Mouse (Mus musculus) neural tube, embryonic 11.5 days (tissue): ENCODE results near the gene Aifm1. TPM values are rescaled to one million over a fixed set of nuclear protein-coding genes. Genes with fewer than 3 reads are reported as not detected.
A peak's percentile ranks its signal among the peaks of the same experiment; 100 is the strongest.

Experiments used
- ATAC-seq: fragments of 200-750 bp; cut with Nextera tagmentation; 2 replicates; pipeline ENCODE4 v1.8.0; 2017; ENCODE audit warnings: moderate number of reproducible peaks, mild to moderate bottlenecking, moderate TSS enrichment, moderate library complexity; ENCODE audit not compliant: insufficient read depth, low FRiP score, low TSS enrichment
- DNase-seq: peaks from one replicate; pipeline ENCODE4 v3.0.0-alpha.2; 2015; ENCODE audit warnings: low spot score
- H3K27ac ChIP-seq: fragments of 300-500 bp; sonication (generic); 2 replicates; pipeline ENCODE4 v1.5.1; 2014; ENCODE audit warnings: low read depth, mild to moderate bottlenecking, low read length
- H3K27me3 ChIP-seq: fragments of 300-500 bp; sonication (generic); 2 replicates; pipeline ENCODE4 v1.6.1; 2014; ENCODE audit warnings: mild to moderate bottlenecking, low read length, mixed read lengths; ENCODE audit not compliant: control insufficient read depth, insufficient read depth
- H3K36me3 ChIP-seq: fragments of 300-500 bp; sonication (generic); 2 replicates; pipeline ENCODE4 v1.6.1; 2014; ENCODE audit warnings: mild to moderate bottlenecking, low read length, moderate library complexity, mixed read lengths; ENCODE audit not compliant: control insufficient read depth, insufficient read depth
- H3K4me1 ChIP-seq: fragments of 300-500 bp; sonication (generic); 2 replicates; pipeline ENCODE4 v1.6.1; 2014; ENCODE audit warnings: low read length, mixed read lengths; ENCODE audit not compliant: control insufficient read depth, insufficient read depth
- H3K4me2 ChIP-seq: fragments of 300-500 bp; sonication (generic); 2 replicates; pipeline ENCODE4 v1.6.1; 2014; ENCODE audit warnings: low read depth, mild to moderate bottlenecking, moderate library complexity
- H3K4me3 ChIP-seq: fragments of 300-500 bp; sonication (generic); 2 replicates; pipeline ENCODE4 v1.5.1; 2014; ENCODE audit warnings: low read depth, low read length
- H3K9ac ChIP-seq: fragments of 300-500 bp; sonication (generic); 2 replicates; pipeline ENCODE4 v1.6.1; 2014; ENCODE audit warnings: mild to moderate bottlenecking, low read length
- H3K9me3 ChIP-seq: fragments of 300-500 bp; sonication (generic); 2 replicates; pipeline ENCODE4 v1.6.1; 2016; ENCODE audit warnings: low read length; ENCODE audit not compliant: control insufficient read depth
- WGBS: fragments of 180-500 bp; shearing (Covaris S2); extraction: QIAGEN DNeasy Blood & Tissue Kit; methylation state at CpG from one replicate; pipeline ENCODE4 v1.1.7; 2014; 5-methylcytosine and 5-hydroxymethylcytosine counted together
- polyA plus RNA-seq: library from polyadenylated mRNA; unstranded; fragments of >200 nt; fragmentation: Nextera tagmentation; extraction: Ambion mirVana; gene quantifications from 2 replicates; pipeline ENCODE4 v1.2.1, GENCODE M21; 2014

Aifm1 gene
- polyA plus RNA-seq, 1 experiment from 2014 or later = 72.3 TPM

DNA sequence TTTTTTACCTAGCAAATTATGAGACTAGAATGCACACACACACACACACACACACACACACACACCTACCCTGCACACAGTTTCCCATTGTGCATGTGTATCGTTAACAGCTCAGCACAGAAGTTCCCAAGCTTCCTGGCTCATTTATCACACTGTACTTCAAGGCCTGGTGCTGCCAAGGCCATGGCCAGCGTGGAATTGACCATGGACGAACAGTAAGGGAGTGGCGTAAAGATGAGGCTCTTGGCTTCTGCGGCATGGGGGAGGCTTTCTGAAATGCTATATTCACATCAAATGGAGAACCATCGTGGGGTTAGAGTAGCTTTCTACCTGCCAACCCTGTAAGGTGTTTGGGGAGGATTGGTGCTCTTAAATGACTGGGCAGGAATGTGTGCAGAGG lies 48.9 kb downstream of the Aifm1 start:
- Histone ChIP-seq H3K4me2 (no peak overlapping the region), H3K9me3 (no peaks in the 10 kb centered on the region), H3K27me3 (no peaks in the 10 kb centered on the region), H3K36me3 (no peaks in the 10 kb centered on the region), H3K27ac (no peak overlapping the region), H3K4me3 (no peak overlapping the region), H3K9ac (no peak overlapping the region), H3K4me1 (no peaks in the 10 kb centered on the region)
- ATAC-seq (no peak), DNase-seq (no peak)
- 89% methylated on average over 6 of the region's 6 CpGs for WGBS

- no peak for ATAC-seq
- Histone ChIP-seq H3K27me3 (no peaks in the 10 kb centered on the region), H3K27ac (no peak overlapping the region), H3K9me3 (no peaks in the 10 kb centered on the region), H3K9ac (no peak overlapping the region), H3K4me2 (no peak overlapping the region), H3K4me1 (no peaks in the 10 kb centered on the region), H3K4me3 (no peak overlapping the region), H3K36me3 (no peaks in the 10 kb centered on the region)
- WGBS = 85% methylated on average over 4 of the region's 4 CpGs
- DNase-seq = no peak
Measured at GRCm38 (mm10) chrX:48463636-48464035, 49.7 kb downstream of the Aifm1 start.

DNA sequence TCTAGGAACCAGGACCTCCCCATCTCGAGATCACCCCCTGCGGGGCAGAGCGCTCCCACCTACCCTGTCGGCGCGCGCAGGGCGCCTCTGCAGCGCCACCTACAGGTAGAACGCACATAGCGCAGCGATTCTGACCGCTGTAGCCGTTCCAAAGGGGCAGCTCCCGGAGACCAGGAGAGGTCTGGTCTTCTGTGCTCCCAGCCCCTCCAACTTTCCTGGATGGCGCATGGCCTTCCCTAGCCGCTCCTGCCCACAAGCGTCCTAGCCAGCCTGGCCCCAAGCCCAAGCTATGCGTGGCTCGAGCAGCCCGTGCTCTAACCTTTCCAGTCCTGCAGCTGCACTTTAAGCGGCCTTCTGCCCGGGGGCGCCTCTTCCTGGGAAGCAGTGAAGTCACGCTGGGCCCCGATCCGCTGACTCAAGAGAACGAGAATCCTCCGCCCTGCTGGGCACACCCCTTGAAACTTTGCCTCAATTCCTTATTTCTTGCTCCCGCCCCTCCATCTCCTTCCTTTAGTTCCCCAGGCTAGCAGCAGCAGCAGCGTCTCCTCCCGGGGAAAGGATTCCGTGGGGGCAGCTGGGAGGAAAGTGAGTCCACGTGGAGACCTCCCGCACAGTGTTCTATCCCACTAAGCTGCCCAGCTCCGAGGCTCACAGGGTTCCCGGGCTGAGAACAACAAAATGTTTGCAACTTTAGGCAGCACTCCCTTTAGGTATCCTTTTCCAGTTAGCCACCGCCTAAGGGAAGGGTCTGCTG lies 50.4 kb downstream of the Aifm1 start, which contains the start of gene Elf4:
Gene Elf4, minus strand, starts transcription at position 379 of the 754 bp plus-strand sequence.
- WGBS = 17% methylated on average over 37 of the region's 38 CpGs
- Histone ChIP-seq H3K9me3 (no peaks in the 10 kb centered on the region), H3K27ac (no peak within 1 kb of the TSS), H3K4me1 (no peaks in the 10 kb centered on the region), H3K4me2 (peak within 1 kb of the TSS; percentile 49), H3K36me3 (no peaks in the 10 kb centered on the region), H3K27me3 (no peaks in the 10 kb centered on the region), H3K4me3 (peak within 1 kb of the TSS; percentile 23; the same call in 1 of the 2 replicates), H3K9ac (peak within 1 kb of the TSS; percentile 49; the same call in 1 of the 2 replicates)
- ATAC-seq (peak; percentile 73), DNase-seq (peak; percentile 83)

DNA sequence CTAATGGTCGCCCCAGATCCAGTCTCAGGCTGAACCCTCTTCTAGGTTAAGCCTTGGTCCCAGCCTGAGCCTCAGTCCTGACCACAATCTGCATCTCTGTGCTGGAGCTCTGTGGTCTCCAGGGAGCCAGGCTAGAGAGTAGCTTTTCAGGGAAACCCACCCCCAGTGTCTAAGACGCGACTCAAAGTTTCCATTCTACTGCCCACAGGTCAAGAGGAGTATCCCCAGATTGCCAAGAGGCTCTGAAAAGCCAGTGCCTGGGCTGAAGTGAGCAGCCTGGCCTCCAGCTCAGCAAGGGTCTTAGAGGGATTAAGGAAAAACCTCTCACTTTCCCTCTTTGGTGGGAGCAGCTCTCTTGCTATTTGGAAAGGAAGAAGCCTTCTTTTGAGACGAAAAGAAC lies 51.1 kb downstream of the Aifm1 start:
- WGBS = 39% methylated on average over 4 of the region's 4 CpGs
- DNase-seq (no peak), ATAC-seq (no peak)
- peak overlapping the region; percentile 49 for H3K4me2 ChIP-seq
- no peak overlapping the region for H3K27ac ChIP-seq
- H3K27me3 ChIP-seq = no peaks in the 10 kb centered on the region
- no peaks in the 10 kb centered on the region for H3K36me3 ChIP-seq
- peak overlapping the region; percentile 23; the same call in 1 of the 2 replicates for H3K4me3 ChIP-seq
- H3K9me3 ChIP-seq = no peaks in the 10 kb centered on the region
- H3K9ac ChIP-seq = no peak overlapping the region
- H3K4me1 ChIP-seq = no peaks in the 10 kb centered on the region

DNA sequence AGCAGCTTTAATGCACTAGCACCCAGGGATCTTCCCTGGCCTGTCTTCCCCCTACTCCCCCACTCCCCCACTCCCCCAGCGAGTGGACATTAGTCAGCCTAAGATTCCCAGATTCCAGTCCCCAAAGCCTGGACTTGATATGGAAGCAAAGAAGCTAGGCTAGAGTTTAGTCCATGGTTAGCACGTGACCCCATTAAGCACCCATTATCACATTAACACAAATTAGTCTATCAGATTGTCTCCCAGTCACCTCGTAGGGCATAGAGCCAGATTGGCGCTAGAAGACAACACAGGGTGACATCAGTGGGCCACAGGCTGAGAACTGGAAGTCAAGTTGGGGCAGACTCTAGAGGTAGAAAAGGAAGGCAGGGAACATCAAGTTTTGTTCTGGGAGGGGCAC lies 52.4 kb downstream of the Aifm1 start:
- H3K27ac ChIP-seq = no peak overlapping the region
- DNase-seq (no peak), ATAC-seq (no peak)
- WGBS = 59% methylated on average over 4 of the region's 4 CpGs
- no peaks in the 10 kb centered on the region for H3K27me3 ChIP-seq
- H3K4me1 ChIP-seq = no peaks in the 10 kb centered on the region
- H3K4me3 ChIP-seq = no peak overlapping the region
- H3K4me2 ChIP-seq = no peak overlapping the region
- H3K36me3 ChIP-seq = no peaks in the 10 kb centered on the region
- no peaks in the 10 kb centered on the region for H3K9me3 ChIP-seq
- H3K9ac ChIP-seq = no peak overlapping the region

- no peak for ATAC-seq
- Histone ChIP-seq H3K27me3 (no peaks in the 10 kb centered on the region), H3K27ac (no peak overlapping the region), H3K4me1 (no peaks in the 10 kb centered on the region), H3K4me3 (no peak overlapping the region), H3K4me2 (no peak overlapping the region), H3K36me3 (no peaks in the 10 kb centered on the region), H3K9me3 (no peaks in the 10 kb centered on the region), H3K9ac (no peak overlapping the region)
- 86% methylated on average over 7 of the region's 7 CpGs for WGBS
- DNase-seq = no peak
Measured at GRCm38 (mm10) chrX:48460496-48460895, 52.9 kb downstream of the Aifm1 start.

DNA sequence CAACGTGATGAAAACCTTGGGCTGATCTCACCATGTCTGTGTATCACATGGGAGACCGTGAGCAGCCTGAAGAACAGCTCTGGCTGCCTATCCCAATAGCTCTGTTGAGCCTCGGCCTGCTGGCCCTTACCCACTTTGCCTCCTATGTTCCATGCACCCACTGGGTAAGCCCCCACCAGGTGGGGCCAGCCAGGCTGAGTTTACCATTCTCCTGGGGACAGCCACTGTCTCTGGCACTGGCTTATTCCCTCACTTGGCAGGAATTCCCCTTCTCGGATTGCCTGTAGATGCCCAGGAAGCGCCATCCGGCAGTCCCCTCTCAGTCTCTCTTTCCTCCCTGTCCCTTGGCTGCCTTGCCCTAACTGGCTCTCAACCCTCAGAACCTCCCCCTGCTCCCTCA lies 56.4 kb downstream of the Aifm1 start:
- Histone ChIP-seq H3K9ac (no peak overlapping the region), H3K9me3 (no peaks in the 10 kb centered on the region), H3K4me2 (no peak overlapping the region), H3K4me3 (no peak overlapping the region), H3K36me3 (no peaks in the 10 kb centered on the region), H3K4me1 (no peaks in the 10 kb centered on the region), H3K27me3 (peaks cover 16% of the 10 kb centered on the region), H3K27ac (no peak overlapping the region)
- DNase-seq = no peak
- no peak for ATAC-seq
- 67% methylated on average over 6 of the region's 6 CpGs for WGBS

GRCm38 (mm10) chrX:48455018-48455417 lies 58.3 kb downstream of the Aifm1 start:
- H3K4me1 ChIP-seq = no peaks in the 10 kb centered on the region
- peaks cover 16% of the 10 kb centered on the region for H3K27me3 ChIP-seq
- H3K36me3 ChIP-seq = no peaks in the 10 kb centered on the region
- H3K9me3 ChIP-seq = no peaks in the 10 kb centered on the region
- DNase-seq = no peak
- ATAC-seq = no peak
- H3K4me3 ChIP-seq = no peak overlapping the region
- no peak overlapping the region for H3K27ac ChIP-seq
- no peak overlapping the region for H3K4me2 ChIP-seq
- no peak overlapping the region for H3K9ac ChIP-seq
- 27% methylated on average over 9 of the region's 9 CpGs for WGBS

- Histone ChIP-seq H3K4me3 (peak overlapping the region; percentile 33), H3K4me2 (peak overlapping the region; percentile 36), H3K4me1 (no peaks in the 10 kb centered on the region), H3K9ac (no peak overlapping the region), H3K27ac (no peak overlapping the region), H3K27me3 (peaks cover 16% of the 10 kb centered on the region), H3K9me3 (no peaks in the 10 kb centered on the region), H3K36me3 (no peaks in the 10 kb centered on the region)
- ATAC-seq (no peak), DNase-seq (no peak)
- 26% methylated on average over 12 of the region's 21 CpGs for WGBS
Measured at GRCm38 (mm10) chrX:48454495-48454878, 58.9 kb downstream of the Aifm1 start.
